Mouse (Mus musculus) testis, adult 2 months (tissue): ENCODE measurements around the gene Rpa3. TPM values are rescaled to one million over a fixed set of nuclear protein-coding genes. Genes with fewer than 3 reads are reported as not detected.

Experiments
- H3K27ac ChIP-seq: fragments of 200-500 bp; 2 replicates; pipeline ENCODE4 v1.5.1; 2012; ENCODE audit warnings: low read depth, low read length; ENCODE audit not compliant: control insufficient read depth, insufficient read depth
- H3K27me3 ChIP-seq: fragments of 200-500 bp; 2 replicates; pipeline ENCODE4 v1.6.1; 2012; ENCODE audit warnings: mild to moderate bottlenecking, low read length, moderate library complexity; ENCODE audit not compliant: control insufficient read depth, insufficient read depth
- H3K36me3 ChIP-seq: fragments of 200-500 bp; 2 replicates; pipeline ENCODE4 v1.6.1; 2012; ENCODE audit warnings: mild to moderate bottlenecking, low read length; ENCODE audit not compliant: control insufficient read depth, insufficient read depth
- H3K4me1 ChIP-seq: fragments of 200-500 bp; 2 replicates; pipeline ENCODE4 v1.6.1; 2012; ENCODE audit warnings: low read length; ENCODE audit not compliant: control insufficient read depth, insufficient read depth
- H3K4me3 ChIP-seq: fragments of 200-500 bp; 2 replicates; pipeline ENCODE4 v1.5.1; 2012; ENCODE audit warnings: low read depth, mild to moderate bottlenecking, low read length, moderate library complexity, mixed read lengths; ENCODE audit not compliant: control insufficient read depth
- CTCF ChIP-seq: fragments of 200-500 bp; IDR thresholded peaks from 2 replicates; pipeline ENCODE4 v1.5.1; 2012; ENCODE audit warnings: low read depth, mild to moderate bottlenecking, inconsistent platforms, low read length, moderate library complexity; ENCODE audit not compliant: control insufficient read depth, insufficient read depth, insufficient replicate concordance
- POLR2A ChIP-seq: fragments of 200-500 bp; IDR thresholded peaks from 2 replicates; pipeline ENCODE4 v1.6.1; 2012; ENCODE audit warnings: low read depth, mild to moderate bottlenecking, inconsistent platforms, low read length, moderate library complexity; ENCODE audit not compliant: control insufficient read depth
- polyA plus RNA-seq: library from polyadenylated mRNA; depleted of rRNA; stranded (reverse); fragments of >200 nt; gene quantifications from 2 replicates; pipeline ENCODE4 v1.2.3, GENCODE M21; 2012; rRNA removed

The Rpa3 gene
- polyA plus RNA-seq, 1 experiment = 2.9 TPM

GRCm38 (mm10) chr6:8259667-8260044 is 683 bp upstream of the Rpa3 start:
- Histone ChIP-seq H3K27ac (peak overlapping the region; percentile 94), H3K27me3 (no peaks in the 10 kb centered on the region), H3K4me3 (peak overlapping the region; percentile 100), H3K4me1 (no peaks in the 10 kb centered on the region), H3K36me3 (no peaks in the 10 kb centered on the region)
- TF ChIP-seq POLR2A (no peak), CTCF (no peak)

GRCm38 (mm10) chr6:8258316-8258715 is 657 bp downstream of the Rpa3 start:
- H3K4me3 ChIP-seq = peak overlapping the region; percentile 100
- TF ChIP-seq POLR2A (no peak), CTCF (no peak)
- H3K4me1 ChIP-seq = no peaks in the 10 kb centered on the region
- no peak overlapping the region; the same call in 1 of the 2 replicates for H3K27ac ChIP-seq
- H3K36me3 ChIP-seq = no peaks in the 10 kb centered on the region
- no peaks in the 10 kb centered on the region for H3K27me3 ChIP-seq

- no peak for TF ChIP-seq POLR2A
- no peak for TF ChIP-seq CTCF
- Histone ChIP-seq H3K4me3 (no peak overlapping the region), H3K36me3 (peaks cover 2% of the 10 kb centered on the region), H3K27me3 (no peaks in the 10 kb centered on the region), H3K4me1 (no peaks in the 10 kb centered on the region), H3K27ac (no peak overlapping the region)
Measured at GRCm38 (mm10) chr6:8228596-8228995, 30.4 kb downstream of the Rpa3 start.

GRCm38 (mm10) chr6:8227035-8227434 is 31.9 kb downstream of the Rpa3 start:
- TF ChIP-seq POLR2A (no peak), CTCF (no peak)
- no peak overlapping the region for H3K27ac ChIP-seq
- H3K36me3 ChIP-seq = peaks cover 2% of the 10 kb centered on the region
- no peaks in the 10 kb centered on the region for H3K27me3 ChIP-seq
- H3K4me3 ChIP-seq = no peak overlapping the region
- H3K4me1 ChIP-seq = no peaks in the 10 kb centered on the region

GRCm38 (mm10) chr6:8210661-8211060 is 48.3 kb downstream of the Rpa3 start:
- no peaks in the 10 kb centered on the region for H3K36me3 ChIP-seq
- H3K27ac ChIP-seq = 0 out of 2 replicates have a peak overlapping the region, but pooled peaks have one; percentile 25
- TF ChIP-seq POLR2A (no peak), CTCF (no peak)
- H3K4me3 ChIP-seq = no peak overlapping the region
- peaks cover 2% of the 10 kb centered on the region; the same call in 1 of the 2 replicates for H3K4me1 ChIP-seq
- H3K27me3 ChIP-seq = no peaks in the 10 kb centered on the region

GRCm38 (mm10) chr6:8209866-8210186 is 49.1 kb downstream of the Rpa3 start:
- H3K4me3 ChIP-seq = peak overlapping the region; percentile 92
- H3K27me3 ChIP-seq = no peaks in the 10 kb centered on the region
- peaks cover 2% of the 10 kb centered on the region; the same call in 1 of the 2 replicates for H3K4me1 ChIP-seq
- TF ChIP-seq CTCF = no peak
- TF ChIP-seq POLR2A = no peak
- no peaks in the 10 kb centered on the region for H3K36me3 ChIP-seq
- peak overlapping the region; percentile 90 for H3K27ac ChIP-seq

- peaks cover 2% of the 10 kb centered on the region; the same call in 1 of the 2 replicates for H3K4me1 ChIP-seq
- peak within 1 kb of the TSS; percentile 92 for H3K4me3 ChIP-seq
- peak within 1 kb of the TSS; percentile 90 for H3K27ac ChIP-seq
- no peaks in the 10 kb centered on the region for H3K27me3 ChIP-seq
- TF ChIP-seq CTCF (no peak), POLR2A (peak; percentile 79)
- no peaks in the 10 kb centered on the region for H3K36me3 ChIP-seq
Measured at GRCm38 (mm10) chr6:8209047-8209865, 49.7 kb downstream of the Rpa3 start, which contains the start of gene Mios. Mios (plus strand) TSS chr6:8209222.

Other genes with a start within 250 kb of the Rpa3 start
- gene Col28a1, start 66.6 kb downstream of the Rpa3 start, polyA plus RNA-seq = 0.55 and 1.0 TPM in 2 replicates
- gene Mios, start 50.0 kb downstream of the Rpa3 start, polyA plus RNA-seq = 6.9 and 8.1 TPM in 2 replicates
- 5.9 and 7.0 TPM in 2 replicates for gene Umad1, start 115 bp upstream of the Rpa3 start, polyA plus RNA-seq
- gene Gm45062, start 277 bp upstream of the Rpa3 start, polyA plus RNA-seq = 2.3 and 4.6 TPM in 2 replicates